Mouse (Mus musculus) intestine, embryonic 15.5 days (tissue): ENCODE data around the gene Snx29. TPM values are rescaled to one million over a fixed set of nuclear protein-coding genes. Genes with fewer than 3 reads are reported as not detected.
"Not testable (repeated sequence)": the region's sequence is repeated elsewhere in the genome, so short reads cannot be mapped to it uniquely, and the experiment has no call there.

ENCODE experiments used
- ATAC-seq: fragments of 200-750 bp; cut with Nextera tagmentation; 2 replicates; pipeline ENCODE4 v1.8.0; 2017; ENCODE audit warnings: moderate TSS enrichment, moderate library complexity
- H3K27ac ChIP-seq: fragments of 300-500 bp; sonication (generic); 2 replicates; pipeline ENCODE4 v1.5.1; 2015; ENCODE audit warnings: mild to moderate bottlenecking, inconsistent platforms
- H3K27me3 ChIP-seq: fragments of 300-500 bp; sonication (generic); replicated peaks from 2 replicates; pipeline ENCODE4 v1.6.1; 2015; ENCODE audit warnings: inconsistent platforms
- H3K36me3 ChIP-seq: fragments of 300-500 bp; sonication (generic); 2 replicates; pipeline ENCODE4 v1.6.1; 2015; ENCODE audit warnings: inconsistent platforms
- H3K4me1 ChIP-seq: fragments of 300-500 bp; sonication (generic); replicated peaks from 2 replicates; pipeline ENCODE4 v1.6.1; 2015; ENCODE audit warnings: inconsistent platforms
- H3K4me2 ChIP-seq: fragments of 300-500 bp; sonication (generic); replicated peaks from 2 replicates; pipeline ENCODE4 v1.6.1; 2015; ENCODE audit warnings: mild to moderate bottlenecking, inconsistent platforms
- H3K4me3 ChIP-seq: fragments of 300-500 bp; sonication (generic); replicated peaks from 2 replicates; pipeline ENCODE4 v1.5.1; 2015; ENCODE audit warnings: inconsistent platforms
- H3K9ac ChIP-seq: fragments of 300-500 bp; sonication (generic); 2 replicates; pipeline ENCODE4 v1.6.1; 2015; ENCODE audit warnings: inconsistent platforms
- H3K9me3 ChIP-seq: fragments of 300-500 bp; sonication (generic); 2 replicates; pipeline ENCODE4 v1.6.1; 2016; ENCODE audit warnings: inconsistent platforms
- WGBS: fragments of 180-500 bp; shearing (Covaris S2); methylation state at CpG from one replicate; pipeline ENCODE4 v1.1.7; 2015; 5-methylcytosine and 5-hydroxymethylcytosine counted together
- polyA plus RNA-seq: library from polyadenylated mRNA; unstranded; fragments of >200 nt; fragmentation: Nextera tagmentation; extraction: Ambion mirVana; gene quantifications from 2 replicates; pipeline ENCODE4 v1.2.1, GENCODE M21; 2015

Snx29 gene
- polyA plus RNA-seq, 1 experiment from 2014 or later = 5.7 TPM

DNA sequence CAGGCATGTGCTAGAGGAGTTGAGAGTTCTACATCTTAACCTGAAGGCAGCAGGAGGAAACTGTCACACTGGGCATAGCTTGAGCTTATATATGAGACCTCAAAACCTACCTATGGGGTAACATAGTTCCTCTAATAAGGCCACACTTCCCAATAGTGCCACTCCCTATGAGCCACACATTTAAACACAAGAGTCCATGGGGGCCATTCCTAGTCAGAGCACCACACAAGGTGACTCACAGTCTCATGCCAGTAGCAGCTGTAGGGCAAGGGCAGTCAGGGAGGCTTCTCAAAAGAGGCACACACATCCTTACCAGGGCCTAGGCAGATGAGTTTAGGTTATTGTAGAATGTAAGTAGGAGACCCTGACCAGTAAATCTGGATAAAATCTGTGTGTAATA lies 119.8 kb downstream of the Snx29 start:
- H3K4me2 ChIP-seq = no peak overlapping the region
- no peaks in the 10 kb centered on the region for H3K27me3 ChIP-seq
- no peak overlapping the region for H3K9ac ChIP-seq
- H3K36me3 ChIP-seq = no peaks in the 10 kb centered on the region
- no peak overlapping the region for H3K27ac ChIP-seq
- no peaks in the 10 kb centered on the region for H3K9me3 ChIP-seq
- 0 out of 2 replicates have a peak, but pooled peaks cover 12% of the 10 kb centered on the region for H3K4me1 ChIP-seq
- no peak overlapping the region for H3K4me3 ChIP-seq
- no peak for ATAC-seq

DNA sequence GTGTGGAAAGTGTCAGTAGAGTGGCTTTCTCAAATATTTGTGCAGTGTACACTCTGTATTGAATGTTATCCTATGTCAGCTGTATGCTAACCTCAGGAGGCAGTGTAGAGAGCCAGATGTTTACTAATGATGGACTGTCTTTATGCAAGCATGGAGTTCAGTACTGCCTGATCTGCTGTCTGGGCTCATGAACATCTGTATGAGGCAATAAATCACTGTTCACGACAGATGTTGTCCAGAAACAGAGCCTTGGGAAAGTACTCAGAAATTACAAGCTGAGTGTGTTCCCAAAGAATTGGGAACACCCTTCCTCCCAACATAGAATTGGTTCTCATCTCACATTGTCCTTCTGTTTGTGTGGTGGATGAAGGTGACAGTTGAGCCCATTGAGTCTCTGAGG lies 121.9 kb downstream of the Snx29 start:
- Histone ChIP-seq H3K9ac (no peak overlapping the region), H3K9me3 (no peaks in the 10 kb centered on the region), H3K27me3 (no peaks in the 10 kb centered on the region), H3K4me3 (no peak overlapping the region), H3K36me3 (no peaks in the 10 kb centered on the region), H3K27ac (no peak overlapping the region), H3K4me1 (0 out of 2 replicates have a peak, but pooled peaks cover 3% of the 10 kb centered on the region), H3K4me2 (no peak overlapping the region)
- ATAC-seq = no peak
- WGBS = 49% methylated on average over 1 of the region's 1 CpGs

DNA sequence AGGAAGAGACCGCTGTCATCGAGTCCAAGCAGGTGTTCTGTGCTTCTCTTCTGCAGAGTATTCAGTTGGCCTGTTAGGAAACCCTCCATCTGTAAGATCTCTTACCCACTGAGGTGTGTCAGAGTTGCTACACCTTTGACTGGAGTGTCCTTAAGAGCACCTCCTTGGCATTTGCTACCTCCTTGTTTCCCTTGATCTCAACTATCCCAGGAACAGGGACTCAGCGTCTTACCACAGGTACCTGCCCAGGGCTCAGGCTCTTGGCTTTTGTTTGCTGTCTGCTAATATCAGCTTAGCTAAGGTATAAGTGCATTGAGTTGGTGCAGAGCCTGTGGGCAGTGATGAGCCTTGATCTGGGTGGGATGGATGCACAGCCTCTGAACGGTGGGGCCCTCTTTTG lies 124.3 kb downstream of the Snx29 start:
- no peak overlapping the region for H3K9ac ChIP-seq
- ATAC-seq = no peak
- no peaks in the 10 kb centered on the region for H3K9me3 ChIP-seq
- no peaks in the 10 kb centered on the region for H3K4me1 ChIP-seq
- WGBS = 91% methylated on average over 4 of the region's 4 CpGs
- H3K4me3 ChIP-seq = no peak overlapping the region
- no peaks in the 10 kb centered on the region for H3K36me3 ChIP-seq
- no peak overlapping the region for H3K4me2 ChIP-seq
- H3K27ac ChIP-seq = no peak overlapping the region
- H3K27me3 ChIP-seq = no peaks in the 10 kb centered on the region

- no peak overlapping the region for H3K9ac ChIP-seq
- 91% methylated on average over 5 of the region's 5 CpGs for WGBS
- H3K27me3 ChIP-seq = no peaks in the 10 kb centered on the region
- no peaks in the 10 kb centered on the region for H3K9me3 ChIP-seq
- no peak overlapping the region for H3K4me2 ChIP-seq
- no peaks in the 10 kb centered on the region for H3K36me3 ChIP-seq
- no peak overlapping the region for H3K27ac ChIP-seq
- H3K4me1 ChIP-seq = no peaks in the 10 kb centered on the region
- ATAC-seq = no peak
- no peak overlapping the region for H3K4me3 ChIP-seq
Observed at GRCm38 (mm10) chr16:11447905-11448304, 125.2 kb downstream of the Snx29 start.

GRCm38 (mm10) chr16:11448696-11449095 lies 126.0 kb downstream of the Snx29 start:
- H3K9me3 ChIP-seq, H3K27me3 ChIP-seq, H3K4me3 ChIP-seq, H3K4me1 ChIP-seq, H3K4me2 ChIP-seq, H3K36me3 ChIP-seq, ATAC-seq, H3K27ac ChIP-seq, H3K9ac ChIP-seq: not testable (repeated sequence)
- WGBS = 95% methylated on average over 4 of the region's 4 CpGs

- Histone ChIP-seq H3K9ac (no peak overlapping the region), H3K4me2 (no peak overlapping the region), H3K4me1 (no peaks in the 10 kb centered on the region), H3K27me3 (no peaks in the 10 kb centered on the region), H3K4me3 (no peak overlapping the region), H3K9me3 (no peaks in the 10 kb centered on the region), H3K36me3 (0 out of 2 replicates have a peak, but pooled peaks cover 7% of the 10 kb centered on the region), H3K27ac (no peak overlapping the region)
- 91% methylated on average over 4 of the region's 4 CpGs for WGBS
- ATAC-seq = no peak
Observed at GRCm38 (mm10) chr16:11449344-11449743, 126.6 kb downstream of the Snx29 start.

DNA sequence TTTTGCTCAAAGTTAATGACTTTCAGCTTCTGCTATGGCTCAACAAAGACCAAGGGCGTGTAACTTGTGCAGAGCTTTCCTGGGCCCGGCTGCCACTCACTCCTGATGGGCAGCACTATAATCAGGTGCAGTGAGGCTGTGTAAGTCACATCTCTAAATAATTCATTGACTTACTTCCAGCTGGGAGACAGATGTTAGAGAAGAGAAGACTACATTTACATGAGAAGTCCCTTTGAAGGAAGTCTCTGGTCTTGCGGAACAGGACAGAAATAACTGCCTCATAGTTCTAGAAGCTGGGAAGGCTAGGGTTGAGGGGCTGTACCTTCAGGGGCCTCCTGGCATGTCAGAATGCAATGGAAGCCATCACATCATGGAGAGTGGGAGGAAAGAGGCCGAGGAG lies 127.9 kb downstream of the Snx29 start:
- Histone ChIP-seq H3K4me1 (no peaks in the 10 kb centered on the region), H3K4me2 (no peak overlapping the region), H3K4me3 (no peak overlapping the region), H3K27ac (no peak overlapping the region), H3K36me3 (0 out of 2 replicates have a peak, but pooled peaks cover 7% of the 10 kb centered on the region), H3K9ac (no peak overlapping the region), H3K9me3 (no peaks in the 10 kb centered on the region), H3K27me3 (no peaks in the 10 kb centered on the region)
- 79% methylated on average over 4 of the region's 4 CpGs for WGBS
- no peak for ATAC-seq

DNA sequence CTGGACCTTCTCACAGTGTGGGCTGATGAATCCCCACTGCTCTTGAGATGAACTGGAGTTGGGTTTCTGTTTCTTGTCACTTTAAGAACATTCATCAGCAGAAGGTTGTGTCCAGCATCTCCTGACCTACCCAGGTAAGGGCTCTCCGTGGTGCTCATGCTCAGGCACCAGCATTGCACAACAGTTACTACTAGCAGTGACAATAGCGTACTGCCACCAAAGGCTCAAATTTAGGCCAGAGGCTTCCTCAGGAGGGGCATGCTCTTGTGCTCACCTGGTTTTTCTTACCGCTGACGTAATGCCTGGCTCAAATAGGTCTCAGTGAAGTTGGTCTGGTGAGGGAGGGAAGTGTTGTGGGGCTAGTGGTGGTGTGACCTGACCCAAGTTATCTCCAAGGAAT lies 132.2 kb downstream of the Snx29 start:
- Histone ChIP-seq H3K9ac (no peak overlapping the region), H3K4me3 (no peak overlapping the region), H3K4me1 (no peaks in the 10 kb centered on the region; the same call in 1 of the 2 replicates), H3K9me3 (no peaks in the 10 kb centered on the region), H3K36me3 (0 out of 2 replicates have a peak, but pooled peaks cover 7% of the 10 kb centered on the region), H3K4me2 (no peak overlapping the region), H3K27me3 (no peaks in the 10 kb centered on the region), H3K27ac (no peak overlapping the region)
- 93% methylated on average over 4 of the region's 4 CpGs for WGBS
- no peak for ATAC-seq

GRCm38 (mm10) chr16:11455545-11456140 lies 132.9 kb downstream of the Snx29 start:
- WGBS = 80% methylated on average over 5 of the region's 5 CpGs
- H3K27ac ChIP-seq = no peak overlapping the region

DNA sequence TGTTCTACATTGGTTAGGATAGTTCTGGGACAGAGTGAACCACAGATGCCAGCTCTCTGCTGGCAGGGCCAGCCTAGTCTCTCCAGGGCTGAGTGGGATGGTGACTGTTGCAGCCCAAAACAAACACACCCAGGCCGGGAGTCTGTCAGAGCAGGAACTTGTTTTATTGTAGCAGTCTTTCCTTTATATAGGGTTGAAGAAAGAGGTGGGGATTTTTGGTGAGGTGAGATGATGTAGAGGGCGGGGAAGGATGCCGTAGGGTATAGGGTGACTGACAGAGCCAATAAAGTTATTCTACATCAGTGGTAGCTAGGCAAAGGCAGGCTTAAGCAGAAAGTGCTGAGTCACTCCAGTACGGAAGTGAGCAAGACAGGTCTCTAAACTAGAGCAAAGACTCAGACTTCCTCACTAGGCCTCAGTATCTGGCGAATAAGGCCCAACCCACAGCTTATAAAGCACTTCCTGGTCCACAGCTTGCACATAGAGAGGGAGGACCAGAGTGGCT lies 133.5 kb downstream of the Snx29 start:
- Histone ChIP-seq H3K27me3 (no peaks in the 10 kb centered on the region), H3K36me3 (0 out of 2 replicates have a peak, but pooled peaks cover 7% of the 10 kb centered on the region), H3K4me1 (no peaks in the 10 kb centered on the region; the same call in 1 of the 2 replicates), H3K4me2 (no peak overlapping the region), H3K4me3 (no peak overlapping the region), H3K9me3 (no peaks in the 10 kb centered on the region), H3K9ac (no peak overlapping the region), H3K27ac (peak overlapping the region; percentile 40; the same call in 1 of the 2 replicates)
- ATAC-seq = peak; percentile 82
- WGBS = 70% methylated on average over 5 of the region's 5 CpGs

More at GRCm38 (mm10) chr16:11455545-11456140, 132.9 kb downstream of the Snx29 start:
- H3K9me3 ChIP-seq = no peaks in the 10 kb centered on the region
- no peak overlapping the region for H3K4me3 ChIP-seq
- no peak for ATAC-seq
- no peak overlapping the region for H3K9ac ChIP-seq
- no peak overlapping the region for H3K4me2 ChIP-seq
- no peaks in the 10 kb centered on the region; the same call in 1 of the 2 replicates for H3K4me1 ChIP-seq
- H3K27me3 ChIP-seq = no peaks in the 10 kb centered on the region
- H3K36me3 ChIP-seq = 0 out of 2 replicates have a peak, but pooled peaks cover 7% of the 10 kb centered on the region

- Histone ChIP-seq H3K27me3 (no peaks in the 10 kb centered on the region), H3K9me3 (no peaks in the 10 kb centered on the region), H3K4me2 (no peak overlapping the region), H3K9ac (no peak overlapping the region), H3K27ac (no peak overlapping the region), H3K4me3 (no peak overlapping the region), H3K4me1 (no peaks in the 10 kb centered on the region; the same call in 1 of the 2 replicates), H3K36me3 (0 out of 2 replicates have a peak, but pooled peaks cover 7% of the 10 kb centered on the region)
- no peak for ATAC-seq
- 85% methylated on average over 5 of the region's 5 CpGs for WGBS
Observed at GRCm38 (mm10) chr16:11457136-11457535, 134.4 kb downstream of the Snx29 start.

DNA sequence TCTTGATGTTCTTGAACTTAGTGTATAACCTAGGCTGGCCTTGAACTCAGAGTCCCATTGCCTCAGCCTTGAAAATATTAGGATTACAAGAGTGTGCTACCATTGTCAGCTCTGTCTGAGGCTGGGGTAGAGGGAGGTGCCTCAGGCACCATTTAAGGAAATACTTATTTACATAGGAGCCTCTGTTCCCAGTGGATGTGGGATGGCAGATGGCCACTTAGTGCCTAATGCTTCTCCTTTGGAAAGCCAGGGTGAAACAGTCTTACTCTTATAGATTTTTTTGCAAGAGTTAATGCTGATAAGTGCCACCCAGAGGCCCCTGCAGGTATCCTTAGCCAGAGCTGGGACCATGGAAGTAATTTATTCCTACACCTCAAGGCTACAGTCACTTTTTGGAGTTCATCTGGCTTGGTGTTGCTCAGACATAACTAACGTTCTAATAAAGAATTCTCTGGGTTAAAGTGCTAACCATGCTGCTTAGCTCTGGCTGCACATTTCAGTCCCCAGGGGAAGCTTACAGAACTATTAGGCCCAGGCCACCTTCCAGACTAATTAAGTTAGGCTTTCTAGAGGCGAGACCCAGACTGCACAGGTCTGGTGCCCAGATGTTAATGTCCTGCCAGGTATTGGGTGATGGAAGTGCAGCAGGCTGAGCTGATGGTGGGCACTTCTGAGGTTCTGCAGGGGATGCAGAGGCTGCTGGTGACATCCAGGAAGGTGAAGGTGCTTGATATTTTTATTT lies 135.1 kb downstream of the Snx29 start:
- WGBS = 65% methylated on average over 2 of the region's 2 CpGs
- no peaks in the 10 kb centered on the region for H3K9me3 ChIP-seq
- no peak overlapping the region for H3K27ac ChIP-seq
- no peak overlapping the region for H3K9ac ChIP-seq
- H3K4me3 ChIP-seq = no peak overlapping the region
- H3K36me3 ChIP-seq = 0 out of 2 replicates have a peak, but pooled peaks cover 7% of the 10 kb centered on the region
- H3K27me3 ChIP-seq = no peaks in the 10 kb centered on the region
- no peak overlapping the region for H3K4me2 ChIP-seq
- H3K4me1 ChIP-seq = no peaks in the 10 kb centered on the region; the same call in 1 of the 2 replicates
- ATAC-seq = no peak
